ENCODE assay signal across 8 mouse cellular contexts in the genomic region with DNA sequence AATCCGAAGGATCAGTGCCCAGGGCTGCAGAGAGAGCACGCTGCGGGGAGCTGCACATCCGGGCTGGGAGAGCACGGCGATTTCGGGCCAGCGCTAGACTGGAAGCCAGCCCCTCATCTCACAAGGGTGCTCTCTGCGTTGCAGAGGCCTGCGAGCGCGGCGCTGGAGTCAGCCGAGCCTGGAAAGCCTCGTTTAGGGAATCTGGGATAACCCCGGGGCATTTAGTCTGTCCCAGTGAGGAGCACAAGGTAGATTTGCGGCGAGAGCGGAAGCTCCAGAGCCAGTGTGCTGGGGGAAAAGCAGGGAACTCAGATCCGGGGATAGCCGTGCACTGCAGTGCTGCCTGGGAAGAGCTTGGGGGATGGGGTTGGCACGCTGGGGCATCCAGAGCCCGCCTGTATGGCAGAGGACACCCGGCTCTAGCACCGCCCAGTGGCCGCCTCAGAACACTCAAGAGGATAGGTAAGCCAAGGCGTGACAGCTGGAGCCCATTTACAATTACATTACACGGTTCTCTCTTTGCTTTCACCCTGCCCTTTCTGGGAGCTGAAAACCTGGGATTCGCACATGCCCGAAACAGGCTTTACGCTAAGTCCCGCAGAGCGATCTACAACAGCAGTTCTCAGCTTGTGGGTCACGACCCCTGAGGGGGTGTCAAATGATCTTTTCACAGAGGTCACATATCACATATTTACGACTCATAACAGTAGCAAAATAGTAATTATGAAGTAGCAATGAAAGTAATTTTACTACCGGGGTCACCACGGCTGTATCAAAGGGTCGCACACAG.
A peak's percentile ranks its signal among the peaks of the same experiment; 100 is the strongest.
DNase-seq lines count a peak whose midpoint lies in the region; ATAC-seq lines count a peak whose summit lies in the region.

No protein-coding gene starts in this region.

- H3K9me3 ChIP-seq in embryonic facial prominence, embryonic 12.5 days: no peaks in the 10 kb centered on the region
- no peaks in the 10 kb centered on the region for H3K9me3 ChIP-seq in heart, embryonic 10.5 days
- no peaks in the 10 kb centered on the region for H3K9me3 ChIP-seq in limb, embryonic 10.5 days (replicated peaks)
- H3K9me3 ChIP-seq in midbrain, embryonic 10.5 days (replicated peaks): no peaks in the 10 kb centered on the region

- H3K27me3 ChIP-seq in embryonic facial prominence, embryonic 12.5 days: peaks cover 29% of the 10 kb centered on the region
- H3K27me3 ChIP-seq in heart, embryonic 10.5 days (ENCODE audit: insufficient read depth, poor library complexity, severe bottlenecking): peaks cover 92% of the 10 kb centered on the region
- peaks cover 97% of the 10 kb centered on the region for H3K27me3 ChIP-seq in limb, embryonic 10.5 days (ENCODE audit: low read depth, poor library complexity, severe bottlenecking)
- peaks cover 83% of the 10 kb centered on the region for H3K27me3 ChIP-seq in midbrain, embryonic 10.5 days (ENCODE audit: low read depth, poor library complexity, severe bottlenecking)

- H3K27ac ChIP-seq in embryonic facial prominence, embryonic 12.5 days: peak overlapping the region; percentile 37; the same call in 1 of the 2 replicates
- H3K27ac ChIP-seq in heart, embryonic 10.5 days: peak overlapping the region; percentile 50
- peak overlapping the region; percentile 64 for H3K27ac ChIP-seq in limb, embryonic 10.5 days
- peak overlapping the region; percentile 86 for H3K27ac ChIP-seq in midbrain, embryonic 10.5 days (replicated peaks)

- H3K36me3 ChIP-seq in embryonic facial prominence, embryonic 12.5 days: no peaks in the 10 kb centered on the region
- H3K36me3 ChIP-seq in heart, embryonic 10.5 days: no peaks in the 10 kb centered on the region
- no peaks in the 10 kb centered on the region for H3K36me3 ChIP-seq in limb, embryonic 10.5 days
- no peaks in the 10 kb centered on the region for H3K36me3 ChIP-seq in midbrain, embryonic 10.5 days

- H3K4me1 ChIP-seq in embryonic facial prominence, embryonic 12.5 days: peaks cover 21% of the 10 kb centered on the region
- H3K4me1 ChIP-seq in heart, embryonic 10.5 days: peaks cover 36% of the 10 kb centered on the region
- H3K4me1 ChIP-seq in limb, embryonic 10.5 days: peaks cover 29% of the 10 kb centered on the region
- H3K4me1 ChIP-seq in midbrain, embryonic 10.5 days: peaks cover 37% of the 10 kb centered on the region

- H3K4me3 ChIP-seq in embryonic facial prominence, embryonic 12.5 days: peak overlapping the region; percentile 40
- peak overlapping the region; percentile 64 for H3K4me3 ChIP-seq in heart, embryonic 10.5 days
- peak overlapping the region; percentile 55 for H3K4me3 ChIP-seq in limb, embryonic 10.5 days
- peak overlapping the region; percentile 58 for H3K4me3 ChIP-seq in midbrain, embryonic 10.5 days

- peak overlapping the region; percentile 95 for H3K4me2 ChIP-seq in embryonic facial prominence, embryonic 12.5 days (replicated peaks)

- peak; percentile 91 for ATAC-seq in embryonic facial prominence, embryonic 12.5 days (ENCODE audit: insufficient number of reproducible peaks, insufficient read depth, low FRiP score, low TSS enrichment)
- no peak for ATAC-seq in erythroid progenitor cell, adult 5-6 weeks (replicated peaks; ENCODE audit: low FRiP score, poor library complexity, severe bottlenecking)

- H3K9ac ChIP-seq in embryonic facial prominence, embryonic 12.5 days: peak overlapping the region; percentile 3; the same call in 1 of the 2 replicates

- peak; percentile 24 to 48 for DNase-seq in adrenal gland, postnatal 4 days (ENCODE audit: low spot score in 2 of 2)
- peak; percentile 83 for DNase-seq in heart, embryonic 10.5 days (ENCODE audit: low spot score)
- peak; percentile 48 to 66 for DNase-seq in kidney, adult 8-10 months
- peak; percentile 77 for DNase-seq in limb, embryonic 10.5 days (ENCODE audit: low spot score)
- DNase-seq in midbrain, embryonic 10.5 days (ENCODE audit: low spot score): peak; percentile 82
- peak; percentile 26 for DNase-seq in skeletal muscle tissue, adult 2 months (ENCODE audit: low read depth, low spot score)

- 5% methylated on average over 38 of the region's 38 CpGs for WGBS in embryonic facial prominence, embryonic 12.5 days
- WGBS in heart, embryonic 10.5 days: 5% methylated on average over 38 of the region's 38 CpGs
- 4% methylated on average over 38 of the region's 38 CpGs for WGBS in limb, embryonic 10.5 days
- 7% methylated on average over 38 of the region's 38 CpGs for WGBS in midbrain, embryonic 10.5 days

Comparison
In these comparisons a context has a peak if more than half of its experiments do, and no peak if none do; other contexts are left out.
1. DNase-seq: peak in every context shown above with its lines; median percentile 83 in heart, embryonic 10.5 days; 82 in midbrain, embryonic 10.5 days; 77 in limb, embryonic 10.5 days; 57 in kidney, adult 8-10 months; 36 in adrenal gland, postnatal 4 days; 26 in skeletal muscle tissue, adult 2 months.